Mouse (Mus musculus) splenic B cell, adult 2 months (primary cell): ENCODE results near the gene Cdh1.

Experiments
- DNase-seq: peaks from one replicate; pipeline ENCODE4 v3.0.0-alpha.2; 2011; ENCODE audit warnings: low read depth, low spot score
- H3K27me3 ChIP-seq: 2 replicates; pipeline ENCODE4 v1.6.1; 2012; ENCODE audit warnings: mild to moderate bottlenecking, low read length, moderate library complexity, mixed read lengths; ENCODE audit not compliant: control insufficient read depth, poor library complexity, insufficient read depth, severe bottlenecking
- H3K36me3 ChIP-seq: 2 replicates; pipeline ENCODE4 v1.6.1; 2012; ENCODE audit warnings: mild to moderate bottlenecking, low read length, moderate library complexity, mixed read lengths; ENCODE audit not compliant: control insufficient read depth, poor library complexity, insufficient read depth, severe bottlenecking

Cdh1 gene

DNA sequence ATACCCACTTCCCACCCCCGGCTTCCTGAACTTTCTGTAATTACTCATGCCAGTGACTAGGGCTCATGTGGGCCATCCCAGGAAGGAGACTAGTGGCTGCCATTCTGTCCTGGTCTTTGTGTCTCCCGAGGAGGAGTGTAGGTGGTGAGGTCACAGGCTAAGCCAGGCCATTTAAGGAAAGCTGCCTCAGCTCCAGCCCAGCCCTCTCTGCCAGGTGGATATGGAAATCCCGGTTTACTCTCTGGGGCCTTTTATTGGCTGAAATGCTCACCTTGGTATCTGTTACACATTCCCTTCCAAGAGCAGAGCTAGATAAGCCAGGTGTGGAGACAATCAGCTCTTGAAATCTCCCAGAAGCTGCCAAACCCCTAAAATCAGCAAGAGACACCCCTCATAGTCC lies 5.3 kb downstream of the Cdh1 start:
- no peak for DNase-seq

DNA sequence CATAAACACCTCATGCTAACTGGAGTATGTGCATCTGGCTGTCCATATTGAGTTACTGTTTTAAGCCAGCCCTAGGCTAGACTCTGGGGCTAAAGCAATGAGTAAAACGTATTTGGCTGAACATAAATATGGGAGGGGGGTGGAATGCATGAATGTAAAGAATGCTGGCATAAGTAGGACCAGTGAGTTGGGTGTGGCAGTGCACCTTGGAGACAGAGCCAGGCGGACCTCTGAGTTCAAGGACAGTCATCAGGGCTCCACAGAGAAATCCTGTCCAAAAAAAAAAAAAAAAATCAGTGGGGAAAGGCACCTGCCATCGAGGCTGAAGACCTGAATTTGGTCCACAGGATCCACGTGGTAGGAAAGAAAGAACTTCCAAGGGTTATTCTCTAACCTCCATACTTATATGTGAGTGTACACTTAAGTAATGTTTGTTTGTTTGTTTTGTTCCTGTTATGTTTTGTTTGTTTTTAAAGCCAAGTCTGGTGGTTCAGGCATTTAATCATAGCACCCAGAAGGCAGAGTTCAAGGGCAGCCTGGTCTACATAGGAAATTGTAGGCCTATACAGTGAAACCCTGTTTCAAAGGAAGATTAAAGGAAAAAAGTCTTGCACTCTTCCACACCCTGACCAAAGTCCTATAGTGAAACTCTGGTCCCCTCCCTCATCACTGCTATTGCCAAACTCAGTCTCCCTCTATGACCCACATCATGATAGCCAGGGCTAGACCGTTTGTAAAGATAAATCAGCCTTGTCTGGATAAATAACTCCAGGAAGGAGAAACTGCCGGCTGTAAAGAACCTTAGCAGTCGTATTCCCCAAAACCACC lies 6.1 kb downstream of the Cdh1 start:
- no peaks in the 10 kb centered on the region for H3K36me3 ChIP-seq
- no peaks in the 10 kb centered on the region for H3K27me3 ChIP-seq
- DNase-seq = no peak

More for the DNA sequence above, 5.3 kb downstream of the Cdh1 start:
- no peaks in the 10 kb centered on the region for H3K27me3 ChIP-seq
- H3K36me3 ChIP-seq = no peaks in the 10 kb centered on the region

DNA sequence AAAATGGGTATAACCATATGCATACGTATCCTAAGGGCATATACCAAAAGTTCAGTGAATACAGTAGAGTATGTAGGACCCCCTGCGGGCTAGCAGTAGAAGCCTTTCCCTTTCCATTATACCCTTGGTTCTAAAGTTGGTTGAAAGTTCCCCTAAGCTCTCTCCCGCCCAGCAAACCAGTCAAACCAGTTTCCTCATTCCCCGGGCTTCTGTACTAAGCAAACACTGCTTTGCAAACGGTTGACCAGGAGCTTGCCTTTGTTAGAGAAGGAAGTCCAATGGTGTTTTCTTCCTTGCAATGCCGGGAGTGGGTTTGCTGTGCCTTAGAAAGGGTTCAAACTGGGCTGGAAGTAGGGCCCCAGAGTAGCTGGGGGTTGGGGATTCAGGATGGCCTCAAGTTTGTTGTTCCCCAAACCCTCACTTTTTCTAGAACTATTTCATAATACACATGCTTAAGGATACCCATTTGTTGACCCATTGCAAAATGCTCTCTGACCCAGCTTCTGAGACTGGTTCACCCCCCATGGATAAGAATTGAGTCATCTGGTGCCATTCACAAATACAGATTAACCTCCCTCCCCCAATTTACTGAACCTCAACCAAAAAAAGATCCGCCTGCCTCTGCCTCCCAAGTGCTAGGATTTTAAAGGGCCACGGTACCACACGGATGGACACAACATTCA lies 7.9 kb downstream of the Cdh1 start:
- no peak for DNase-seq
- Histone ChIP-seq H3K27me3 (no peaks in the 10 kb centered on the region), H3K36me3 (no peaks in the 10 kb centered on the region)

DNA sequence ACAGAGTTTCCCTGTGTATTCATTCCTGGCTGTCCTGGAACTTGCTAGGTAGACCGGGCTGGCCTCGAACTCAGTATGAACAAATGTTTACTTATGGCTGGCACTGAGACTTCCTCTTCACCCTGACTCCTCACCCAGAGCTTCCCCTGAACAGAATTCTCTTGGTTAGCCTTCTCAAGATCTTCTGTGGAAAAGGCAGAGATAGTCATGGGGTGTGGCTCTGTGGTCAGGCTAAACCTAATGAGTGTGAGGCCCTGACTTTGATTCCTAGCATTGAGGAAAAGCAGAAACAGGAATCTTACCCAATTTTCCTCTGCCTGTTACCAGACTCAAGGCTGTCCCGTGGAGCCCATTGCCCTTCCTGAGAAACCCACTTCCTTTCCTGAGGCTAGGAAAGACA lies 8.9 kb downstream of the Cdh1 start:
- no peak for DNase-seq
- no peaks in the 10 kb centered on the region for H3K36me3 ChIP-seq
- no peaks in the 10 kb centered on the region for H3K27me3 ChIP-seq

DNA sequence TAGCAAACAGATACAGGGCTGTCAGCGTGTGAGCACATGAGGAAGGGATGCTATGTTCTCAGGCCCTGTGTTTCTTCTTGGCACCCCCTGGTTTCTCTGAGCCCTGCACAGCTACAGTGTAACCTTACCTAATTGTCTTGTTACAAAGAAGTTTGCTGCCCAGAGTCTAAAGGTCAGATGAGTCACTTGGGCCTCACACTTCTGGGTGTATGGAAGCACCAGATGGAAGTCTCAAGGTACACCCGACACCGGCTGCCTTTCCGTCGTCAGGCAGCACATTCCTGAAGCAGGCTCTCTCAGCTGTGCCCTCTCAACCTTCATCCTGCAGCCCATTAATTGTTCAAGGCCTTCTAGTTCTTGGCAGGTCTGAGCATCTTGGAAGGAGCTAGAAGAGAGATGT lies 11.6 kb downstream of the Cdh1 start:
- no peaks in the 10 kb centered on the region for H3K27me3 ChIP-seq
- no peak for DNase-seq
- H3K36me3 ChIP-seq = no peaks in the 10 kb centered on the region

DNA sequence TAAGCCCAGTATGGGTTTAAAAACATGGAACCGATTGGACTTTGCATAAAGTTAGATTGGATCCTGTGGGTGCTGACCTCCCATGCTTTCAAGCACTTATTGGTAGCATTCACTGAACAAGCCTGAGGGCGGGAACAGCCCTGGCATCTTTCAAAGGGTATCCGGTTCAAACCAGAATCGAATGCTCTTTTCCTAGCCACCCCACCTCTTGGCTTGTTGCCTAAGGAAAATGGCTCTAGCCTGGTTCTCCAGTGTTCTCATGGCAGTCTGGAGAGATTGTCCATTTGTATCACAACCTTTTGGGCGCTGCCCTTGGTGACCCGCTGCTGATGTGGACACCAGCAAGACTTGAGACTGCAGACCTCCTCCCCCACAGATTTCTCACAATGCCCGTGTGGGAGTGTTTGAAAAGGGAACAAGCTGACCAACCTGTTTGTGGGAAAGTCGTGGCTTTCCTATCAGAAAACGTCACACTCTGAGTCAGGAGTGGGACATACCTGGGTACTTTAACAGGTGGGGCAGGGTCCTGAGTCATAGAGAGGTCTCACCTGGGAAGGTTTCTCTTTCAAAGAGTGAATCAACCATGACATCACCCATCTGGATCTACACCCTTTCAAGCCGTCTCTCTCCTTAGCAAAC lies 12.6 kb downstream of the Cdh1 start:
- DNase-seq = no peak

DNA sequence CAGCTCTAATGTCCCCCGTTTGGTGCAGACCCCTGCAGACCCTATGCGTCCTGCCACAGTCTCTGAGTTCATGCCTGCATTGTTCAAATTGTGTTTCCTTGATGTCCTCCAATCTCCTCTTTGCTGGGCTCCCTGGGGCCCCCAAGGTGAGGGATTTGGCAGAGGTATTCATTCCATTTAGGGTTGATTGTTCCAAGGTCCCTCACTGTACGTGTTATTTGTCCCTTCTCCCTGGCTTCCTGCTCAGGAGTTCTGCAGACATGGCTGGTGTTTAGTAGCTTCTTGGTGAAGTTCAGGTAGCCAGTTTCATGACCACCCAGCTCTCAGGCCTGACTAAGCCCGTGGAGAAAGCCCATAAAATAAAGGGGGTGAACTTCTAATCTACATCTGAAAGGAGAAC lies 13.5 kb downstream of the Cdh1 start:
- no peak for DNase-seq
- Histone ChIP-seq H3K36me3 (no peaks in the 10 kb centered on the region), H3K27me3 (no peaks in the 10 kb centered on the region)

More for the DNA sequence above, 12.6 kb downstream of the Cdh1 start:
- Histone ChIP-seq H3K36me3 (no peaks in the 10 kb centered on the region), H3K27me3 (no peaks in the 10 kb centered on the region)

DNA sequence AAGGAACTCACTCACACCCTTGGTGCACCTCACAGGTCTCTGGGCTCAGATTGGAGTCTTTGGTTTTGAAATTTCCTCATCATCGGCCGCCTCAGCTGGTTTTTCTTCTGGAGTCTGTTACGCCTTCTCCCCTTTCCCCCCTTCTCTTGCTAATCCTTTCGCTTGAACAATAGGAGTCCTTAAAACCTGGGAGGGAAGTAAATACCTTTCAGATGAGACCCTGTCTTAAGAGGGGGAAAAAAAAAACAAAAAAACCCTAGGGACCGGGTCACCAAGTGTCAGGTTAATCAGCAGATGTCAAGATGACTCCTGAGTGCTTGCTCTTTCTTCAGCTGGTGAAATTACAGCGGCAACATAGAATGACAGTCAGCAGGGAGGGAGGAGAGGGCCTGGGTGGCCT lies 14.0 kb downstream of the Cdh1 start:
- Histone ChIP-seq H3K36me3 (no peaks in the 10 kb centered on the region), H3K27me3 (no peaks in the 10 kb centered on the region)
- no peak for DNase-seq

DNA sequence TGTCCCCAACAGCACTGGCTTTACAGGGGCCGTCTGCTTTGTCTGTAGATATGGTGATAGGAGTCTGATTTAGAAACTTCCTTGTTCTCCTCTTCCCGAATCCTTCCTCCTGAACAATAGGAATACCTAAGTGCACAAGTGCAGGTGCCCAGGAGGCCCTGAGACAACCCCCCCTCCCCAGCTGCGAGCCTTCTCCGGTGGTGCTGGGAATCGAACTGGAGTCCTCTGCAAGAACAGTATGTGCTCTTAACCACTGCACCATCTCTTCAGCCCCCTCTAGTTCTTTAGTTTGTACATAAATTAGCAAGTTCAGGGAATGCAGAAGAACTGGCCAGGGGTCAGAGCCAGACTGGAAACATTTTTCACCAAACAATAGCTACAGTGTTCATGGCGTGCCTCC lies 14.7 kb downstream of the Cdh1 start:
- no peaks in the 10 kb centered on the region for H3K36me3 ChIP-seq
- H3K27me3 ChIP-seq = no peaks in the 10 kb centered on the region
- DNase-seq = no peak

DNA sequence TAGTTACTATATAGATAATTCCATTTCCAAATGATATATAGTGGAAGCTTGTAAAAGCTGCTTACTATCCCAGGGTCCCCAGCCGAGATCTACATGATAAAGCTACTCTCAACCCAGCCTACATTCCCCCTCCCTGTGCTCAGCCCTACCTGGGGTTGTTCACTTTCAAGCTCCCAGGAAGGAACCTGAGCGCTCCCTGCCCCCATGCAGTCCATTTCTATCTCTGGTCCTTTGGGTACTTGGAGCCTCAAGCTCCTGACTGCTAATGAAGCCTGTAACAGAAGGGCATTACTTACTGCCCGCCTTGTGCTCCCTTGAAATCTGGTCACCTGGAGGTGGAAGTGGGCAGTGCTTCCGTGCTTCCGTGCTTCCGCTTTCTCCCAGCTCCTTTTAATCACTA lies 15.2 kb downstream of the Cdh1 start:
- no peak for DNase-seq
- Histone ChIP-seq H3K27me3 (no peaks in the 10 kb centered on the region), H3K36me3 (no peaks in the 10 kb centered on the region)

DNA sequence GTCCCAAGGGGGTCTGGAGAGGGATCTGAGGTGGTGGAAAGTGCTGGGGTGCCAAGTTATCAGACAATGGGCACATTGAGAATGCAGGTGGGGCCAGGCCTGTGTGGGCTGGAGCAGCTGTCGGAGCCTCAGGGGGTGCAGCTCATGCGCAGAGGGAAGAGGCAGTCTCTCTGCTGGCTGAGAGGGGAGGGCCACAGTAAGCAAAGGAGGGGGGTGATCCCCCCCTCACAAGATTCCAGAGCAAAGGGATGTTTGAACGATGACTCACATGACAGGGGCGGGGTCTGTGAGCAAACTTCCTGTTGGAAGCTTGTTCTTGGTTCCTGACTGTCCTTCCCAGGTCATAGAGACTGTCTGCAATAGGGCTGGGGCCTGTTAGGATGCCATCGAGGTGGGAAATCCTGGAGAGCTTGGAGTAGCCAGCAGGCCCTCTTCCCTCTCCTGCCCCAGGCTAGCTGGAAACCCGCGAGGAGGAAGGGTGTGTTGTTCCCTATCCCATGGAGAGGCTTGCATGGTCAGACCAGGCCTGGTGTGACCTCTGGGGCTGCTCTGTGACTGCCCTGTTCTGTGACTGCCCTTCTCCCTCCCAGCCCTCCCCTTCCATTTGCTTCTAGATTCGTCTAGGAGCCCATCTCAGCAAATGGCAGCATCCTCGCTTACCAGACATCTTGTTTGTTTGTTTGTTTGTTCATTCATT lies 16.5 kb downstream of the Cdh1 start:
- Histone ChIP-seq H3K36me3 (no peaks in the 10 kb centered on the region), H3K27me3 (no peaks in the 10 kb centered on the region)
- DNase-seq = no peak

DNA sequence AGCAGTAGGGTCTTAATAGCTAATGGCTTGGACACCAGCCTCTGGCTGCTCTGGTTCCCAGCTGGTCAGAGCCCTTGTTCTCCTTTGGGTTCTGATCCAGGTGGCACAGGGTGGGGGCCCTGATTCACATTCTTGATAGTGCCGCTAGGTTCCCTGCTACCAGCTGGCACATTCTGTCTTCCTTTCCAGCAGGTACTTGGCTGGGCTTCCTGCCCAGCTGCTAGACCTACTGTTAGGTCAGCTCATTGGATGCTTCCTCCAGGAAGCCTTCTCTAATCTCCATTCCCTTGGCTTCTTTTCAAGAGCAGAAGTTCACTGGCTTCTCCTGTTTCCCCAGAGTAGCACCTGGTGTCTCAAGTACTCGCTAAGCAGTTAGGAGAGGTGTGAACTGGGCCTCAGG lies 17.3 kb downstream of the Cdh1 start:
- DNase-seq = no peak
- H3K36me3 ChIP-seq = no peaks in the 10 kb centered on the region
- no peaks in the 10 kb centered on the region for H3K27me3 ChIP-seq

DNA sequence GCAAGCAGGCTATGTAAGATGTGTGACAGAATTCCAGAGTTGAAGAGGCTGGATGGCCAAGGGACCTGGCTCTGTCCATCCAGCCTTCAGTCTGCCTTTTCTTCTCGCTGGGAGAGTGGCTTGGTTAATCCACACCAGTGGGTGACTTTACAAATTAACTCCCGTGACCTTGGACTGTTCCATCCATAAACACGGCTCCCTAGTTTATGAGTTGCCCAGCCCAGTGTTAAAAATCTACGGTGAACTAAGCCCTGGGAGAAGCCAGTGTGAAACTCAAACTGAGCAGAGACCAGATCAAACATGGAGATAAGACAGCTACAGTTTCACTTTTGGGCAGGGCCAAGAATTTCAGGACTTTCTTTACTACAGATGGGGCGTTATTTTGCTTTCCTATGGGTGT lies 19.9 kb downstream of the Cdh1 start:
- Histone ChIP-seq H3K36me3 (no peaks in the 10 kb centered on the region), H3K27me3 (no peaks in the 10 kb centered on the region)
- DNase-seq = no peak

DNA sequence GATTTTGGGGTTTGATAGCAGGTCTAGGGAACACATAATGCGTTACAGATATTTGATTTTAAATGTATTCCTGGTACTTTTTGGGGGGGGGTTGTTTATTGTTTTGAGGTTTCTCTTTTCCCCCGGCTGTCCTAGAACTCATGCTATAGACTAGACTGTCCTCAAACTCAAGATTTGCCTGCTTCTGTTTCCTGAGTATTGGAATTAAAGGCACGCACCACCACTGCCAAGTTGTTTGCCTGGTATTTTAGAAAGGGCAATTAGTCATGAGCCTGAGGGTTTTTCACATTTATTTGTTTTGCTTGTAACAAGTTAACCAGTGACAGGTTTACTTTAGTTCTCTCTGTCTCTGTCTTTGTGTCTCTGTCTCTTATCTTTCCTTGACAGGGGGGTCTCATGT lies 20.3 kb downstream of the Cdh1 start:
- DNase-seq = no peak
- Histone ChIP-seq H3K36me3 (no peaks in the 10 kb centered on the region), H3K27me3 (no peaks in the 10 kb centered on the region)

DNA sequence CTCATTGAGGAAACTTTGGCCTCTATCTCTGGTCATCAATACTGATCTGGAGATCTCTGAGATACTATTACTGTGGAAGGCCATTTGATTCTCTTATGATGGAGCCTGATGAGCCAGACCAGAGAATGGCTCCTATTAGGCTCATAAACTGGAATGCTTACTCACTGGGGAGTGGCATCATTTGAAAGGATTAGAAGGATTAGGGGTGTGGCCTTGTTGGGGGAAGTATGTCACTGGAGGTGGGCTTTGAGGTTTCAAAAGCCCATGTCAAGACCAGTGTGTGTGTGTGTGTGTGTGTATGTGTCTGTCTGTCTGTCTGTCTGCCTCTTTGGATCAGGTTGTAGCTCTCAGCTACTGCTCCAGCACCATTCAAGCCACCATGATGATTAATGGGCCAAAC lies 20.8 kb downstream of the Cdh1 start:
- no peaks in the 10 kb centered on the region for H3K27me3 ChIP-seq
- DNase-seq = no peak
- H3K36me3 ChIP-seq = no peaks in the 10 kb centered on the region
